Mouse (Mus musculus): ENCODE measurements around the gene Map1lc3a.

Gene Map1lc3a

DNA sequence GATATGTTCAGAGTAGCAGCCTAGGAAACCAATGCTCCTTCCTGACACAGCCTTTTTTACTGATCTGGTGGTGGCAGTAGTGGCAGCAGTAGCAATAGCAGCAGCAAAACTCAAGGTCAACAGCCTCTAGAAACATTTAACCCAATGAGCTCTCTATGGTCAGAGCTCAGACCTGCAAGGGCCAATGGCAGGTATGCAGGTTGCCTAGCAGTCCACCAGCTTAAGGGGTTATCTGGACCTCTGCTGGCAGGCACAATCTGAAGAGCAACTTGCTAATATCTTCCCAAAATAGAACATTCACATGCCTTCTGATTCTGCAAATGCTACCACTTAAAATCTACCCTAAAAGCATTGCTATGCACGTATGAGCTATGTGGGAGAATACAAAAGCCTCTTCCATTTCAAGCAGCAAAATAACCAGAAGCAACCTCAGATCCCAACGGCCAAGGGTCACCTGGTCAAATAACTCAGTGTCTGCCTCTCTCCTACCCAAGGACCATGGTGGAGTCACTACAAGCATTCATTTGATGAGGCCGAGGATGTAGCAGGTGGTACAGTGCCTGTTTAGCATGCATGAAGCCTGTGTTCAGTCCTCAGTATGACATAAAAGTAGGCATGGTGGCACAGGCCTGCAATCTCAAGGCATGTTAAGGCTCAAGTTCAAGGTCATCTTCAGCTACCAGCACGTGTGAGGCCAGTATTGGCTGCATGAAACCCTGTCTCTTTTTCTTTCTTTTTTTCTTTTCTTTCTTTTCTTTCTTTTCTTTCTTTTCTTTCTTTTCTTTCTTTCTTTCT, 11.6 kb downstream of the Map1lc3a start:
- no peak for DNase-seq

DNA sequence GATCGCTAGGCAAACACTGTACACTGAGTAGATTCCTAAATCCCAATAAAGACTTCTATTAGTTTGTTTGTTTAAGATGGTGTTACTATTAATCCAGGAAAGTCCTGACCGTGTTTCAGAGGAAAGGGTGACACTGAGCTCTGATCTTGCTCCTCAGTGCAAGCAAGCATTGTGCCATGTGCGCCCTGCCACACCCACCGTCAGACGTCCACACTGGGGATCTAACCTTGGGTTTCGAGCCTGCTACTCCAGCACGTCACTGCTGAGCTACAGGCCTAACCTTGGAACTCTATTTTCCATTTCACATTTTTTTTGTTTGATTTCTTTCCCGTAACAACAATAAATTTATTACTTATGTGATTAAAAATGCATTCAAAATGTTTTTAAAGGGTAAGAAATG, 14.0 kb downstream of the Map1lc3a start:
- DNase-seq = no peak

DNA sequence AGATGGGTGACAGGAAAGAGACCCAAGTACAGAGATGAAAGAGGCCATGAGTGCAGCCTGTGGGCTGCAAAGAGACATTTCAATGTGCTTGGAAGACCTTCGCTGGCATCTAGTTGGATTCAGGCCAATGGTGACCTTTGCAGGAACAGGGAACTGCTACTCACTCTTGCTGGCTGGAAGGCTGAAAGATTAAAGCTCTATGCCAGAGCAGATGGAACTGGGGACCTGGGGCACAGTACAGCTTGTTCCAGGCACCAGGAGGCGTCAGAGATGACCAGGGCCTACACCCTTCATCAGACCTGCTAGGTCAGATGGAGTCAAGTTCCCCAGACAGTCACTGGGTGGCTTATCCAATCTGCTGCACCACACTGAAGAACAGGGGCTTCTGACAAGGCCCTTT, 17.3 kb downstream of the Map1lc3a start:
- DNase-seq = no peak

DNA sequence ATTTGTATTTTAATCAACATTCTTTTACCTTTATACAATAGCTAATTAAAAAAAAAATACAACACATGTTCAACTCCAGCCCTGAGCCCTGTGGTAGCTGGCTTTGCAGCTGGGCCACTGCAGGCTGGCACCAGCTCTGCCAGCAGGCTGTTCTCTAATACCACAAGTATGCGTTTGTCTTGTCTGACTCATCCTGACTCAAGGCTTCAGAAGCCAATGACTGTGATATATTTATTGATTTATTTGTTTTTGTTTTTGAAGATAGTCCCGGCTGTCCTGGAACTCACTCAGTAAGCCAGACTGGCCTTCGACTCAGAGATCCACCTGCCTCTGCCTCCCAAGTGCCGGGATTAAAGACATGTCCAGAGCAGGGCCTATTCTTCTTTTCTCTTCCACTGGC, 17.8 kb downstream of the Map1lc3a start:
- DNase-seq = no peak

DNA sequence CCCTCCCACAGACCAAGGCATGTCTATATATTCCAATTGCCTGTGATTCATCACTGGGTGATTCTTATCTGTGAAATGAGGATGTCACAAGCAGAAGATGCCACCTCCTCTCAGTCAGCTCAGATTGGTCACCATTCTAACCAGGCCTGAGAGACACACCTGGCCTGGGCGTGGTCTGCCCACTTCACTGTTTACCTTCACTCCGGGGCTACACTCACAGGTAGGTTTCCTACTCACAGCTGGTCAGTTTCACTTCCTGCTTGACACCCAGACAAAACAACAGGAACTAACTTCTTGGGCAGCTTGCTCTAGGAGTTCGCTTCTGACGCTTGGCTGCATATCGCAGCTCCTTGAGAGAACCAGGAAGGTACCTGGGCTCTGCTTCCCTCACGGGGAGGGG, 19.4 kb downstream of the Map1lc3a start:
- no peak for DNase-seq

DNA sequence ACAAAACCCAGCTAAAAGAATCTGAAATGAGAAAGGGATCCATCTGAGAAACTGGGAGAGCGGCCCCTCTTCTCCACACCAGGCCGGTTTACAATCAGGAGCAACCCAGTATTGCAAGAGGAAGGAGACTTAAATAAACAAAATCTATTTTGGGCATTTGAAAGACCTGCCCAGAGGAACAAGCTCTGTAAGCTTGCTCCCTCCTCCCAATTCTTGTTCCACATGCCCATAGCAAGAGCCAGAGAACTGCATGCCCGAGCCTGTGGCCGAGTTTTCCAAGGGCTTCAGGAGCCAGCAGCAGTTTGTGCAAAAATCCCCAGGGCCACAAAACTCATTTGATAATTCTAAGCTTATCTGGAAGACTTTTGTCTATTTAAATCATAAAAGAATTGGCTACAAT, 23.5 kb downstream of the Map1lc3a start:
- DNase-seq = no peak

DNA sequence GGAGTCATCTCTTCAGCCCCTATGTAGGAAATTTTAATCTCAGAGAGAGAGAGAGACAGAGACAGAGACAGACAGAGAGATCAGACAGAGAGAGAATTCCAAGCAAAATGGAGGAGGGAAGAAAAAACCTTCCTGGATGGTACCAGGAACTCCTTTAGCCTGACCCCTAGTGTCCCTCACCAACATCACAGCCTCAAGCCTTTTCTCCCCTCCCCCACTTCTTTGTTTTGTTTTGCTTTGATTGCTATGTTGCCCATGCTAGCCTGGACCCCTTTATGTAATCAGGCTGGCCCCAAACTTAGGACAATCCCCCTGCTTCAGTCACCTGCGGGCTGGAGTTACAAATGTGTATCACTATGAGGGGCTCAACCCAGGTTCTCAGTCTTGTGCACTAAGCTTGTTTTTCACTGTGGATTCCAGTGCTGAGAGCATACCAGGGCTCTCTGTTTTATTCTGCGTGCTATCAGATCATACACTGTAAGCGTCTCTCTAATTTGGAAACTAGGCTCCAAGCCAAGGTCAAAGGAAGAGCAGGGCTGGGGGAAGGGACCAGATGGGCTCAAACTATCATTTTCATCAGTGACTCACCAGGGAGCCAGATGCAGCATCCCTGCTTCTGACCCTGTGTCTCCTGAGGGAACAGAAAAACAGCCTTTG, 33.0 kb downstream of the Map1lc3a start:
- peak; percentile 11 to 25 for DNase-seq

DNA sequence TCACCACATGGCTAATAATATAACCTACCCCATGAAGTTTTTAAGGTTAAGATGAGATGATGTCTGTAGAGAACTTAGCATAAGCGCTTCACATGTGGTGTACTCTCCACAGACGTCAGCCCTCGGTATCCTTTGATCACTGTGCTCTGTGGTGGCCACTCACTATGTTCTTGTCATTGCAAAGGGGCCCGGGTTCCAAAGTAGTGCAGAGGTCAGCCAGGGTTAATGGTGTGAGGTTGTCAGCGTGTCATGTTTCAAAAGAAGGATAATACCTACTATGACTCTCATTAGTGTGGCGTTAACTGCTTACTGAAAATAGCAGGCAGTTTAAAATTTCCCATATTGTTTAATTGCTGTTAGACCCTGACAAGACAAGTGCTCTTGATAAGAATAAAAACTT, 37.6 kb downstream of the Map1lc3a start:
- DNase-seq = no peak

DNA sequence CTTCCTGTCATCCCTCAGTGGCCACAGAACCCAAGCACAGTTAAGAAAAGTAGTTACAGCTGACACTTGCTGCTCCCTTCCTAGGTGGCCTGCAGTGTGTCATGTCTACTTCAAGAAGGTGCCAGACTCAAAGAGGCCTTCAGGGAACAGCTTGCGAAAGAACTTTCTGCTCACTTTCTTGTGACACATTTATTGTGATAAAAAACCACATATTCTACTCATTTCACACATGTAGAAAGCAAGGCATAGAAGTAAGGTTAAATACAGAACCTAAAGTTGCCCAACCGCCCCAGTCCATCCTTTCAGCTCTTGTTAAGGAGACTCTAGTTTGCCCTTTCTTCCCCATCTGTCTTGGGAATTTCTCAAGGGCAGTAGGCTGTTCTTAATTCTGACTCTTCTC, 42.5 kb downstream of the Map1lc3a start:
- DNase-seq = no peak

DNA sequence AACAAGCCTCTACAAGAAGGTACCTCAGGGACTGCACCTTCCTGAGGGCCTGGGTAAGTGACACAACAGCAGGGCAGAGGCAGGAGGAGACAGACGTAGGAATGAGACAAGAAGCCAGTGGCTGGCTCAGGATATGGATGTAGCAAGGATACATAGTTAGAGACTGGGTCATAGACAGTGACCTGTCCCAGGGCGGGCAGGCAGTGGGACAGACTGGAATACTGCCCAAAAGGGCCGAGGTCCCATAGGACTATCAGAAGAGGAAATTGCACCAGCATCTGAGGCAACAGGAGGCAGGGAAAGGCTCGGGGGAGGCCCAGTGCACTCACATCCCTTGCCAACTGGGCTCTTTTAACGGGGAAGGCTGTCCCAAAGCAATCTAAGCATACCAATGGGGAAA, 44.5 kb downstream of the Map1lc3a start:
- DNase-seq = no peak

DNA sequence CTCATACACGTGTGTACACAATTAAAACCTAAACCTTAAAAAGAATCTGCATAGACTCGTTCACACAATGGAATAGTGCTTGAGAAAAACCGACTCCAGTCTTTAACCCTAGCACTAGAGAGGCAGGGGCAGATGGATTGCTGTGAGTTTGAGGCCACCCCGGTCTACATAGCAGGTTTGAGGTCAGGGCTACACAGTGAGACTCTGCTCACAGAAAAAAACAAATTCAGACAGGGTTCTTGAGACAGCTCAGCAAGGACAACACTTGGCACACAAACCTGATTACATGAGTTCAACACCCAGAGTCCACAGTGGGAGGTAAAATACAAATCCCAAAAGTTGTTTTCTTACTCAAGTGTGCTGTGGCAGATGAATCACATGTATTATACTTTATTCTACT, 49.9 kb downstream of the Map1lc3a start:
- no peak for DNase-seq
